Mouse (Mus musculus) T-cell, adult 2 months (primary cell): ENCODE measurements around the gene St6gal1.
A peak's percentile ranks its signal among the peaks of the same experiment; 100 is the strongest.

Experiments used
- DNase-seq: peaks from one replicate; pipeline ENCODE4 v3.0.0; 2022; ENCODE audit warnings: low spot score

St6gal1 gene

DNA sequence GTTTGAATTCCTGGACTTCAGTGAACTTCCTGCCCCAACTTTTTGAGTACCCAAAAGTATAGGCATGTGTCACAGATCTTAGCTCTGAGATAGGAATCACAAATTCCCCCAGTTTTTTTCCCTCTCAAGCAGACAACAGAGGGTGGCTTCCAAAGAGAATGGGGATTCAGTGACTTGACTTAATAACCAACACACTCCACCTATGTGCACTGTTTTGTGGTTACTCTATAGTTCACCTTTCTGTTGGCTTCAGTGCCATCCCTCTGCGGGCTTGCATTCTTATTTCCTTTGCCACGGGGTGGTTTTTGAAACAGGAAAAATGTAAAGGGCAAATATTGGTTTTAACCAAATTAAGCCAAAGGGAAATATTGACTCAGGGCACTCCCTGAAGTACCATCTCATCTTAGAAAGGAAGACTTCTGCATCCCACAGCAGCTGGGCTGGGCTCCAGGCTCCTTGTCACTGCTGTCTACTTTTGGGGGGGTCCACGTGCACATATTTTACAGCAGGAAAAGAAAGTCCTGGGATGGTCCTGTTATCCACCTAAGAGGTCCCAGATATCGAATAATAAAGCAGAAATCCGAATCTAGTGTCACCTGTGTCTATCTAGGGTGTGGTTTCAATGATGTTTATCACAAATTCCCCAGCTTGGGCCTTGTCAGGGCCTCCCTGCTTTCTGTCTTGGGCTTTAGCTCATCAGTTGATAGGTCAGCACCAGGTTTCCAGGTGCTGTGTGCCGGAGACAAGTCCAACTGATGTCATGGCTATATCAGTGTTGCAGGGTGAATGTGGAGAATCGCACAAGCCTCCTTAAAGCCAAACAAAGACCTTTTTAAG, 75.6 kb downstream of the St6gal1 start:
- no peak for DNase-seq

DNA sequence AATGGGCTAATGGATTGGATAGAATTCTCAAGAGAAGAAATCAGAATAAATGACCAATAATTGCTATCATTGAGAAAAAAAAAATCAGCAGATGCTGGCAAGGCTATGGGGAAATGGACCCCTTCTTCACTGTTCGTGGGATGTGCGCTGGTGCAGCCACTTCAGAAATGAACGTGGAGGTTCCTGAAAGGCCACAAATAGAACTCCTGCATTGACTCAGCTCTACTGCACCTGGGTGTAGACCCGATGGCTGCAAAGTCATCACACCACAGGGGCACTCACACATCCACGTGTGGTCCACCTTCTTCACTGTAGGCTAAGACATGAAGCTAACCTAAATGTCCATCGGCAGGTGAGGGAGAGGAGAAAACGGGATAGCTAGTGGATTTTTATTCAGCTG, 77.2 kb downstream of the St6gal1 start:
- no peak for DNase-seq

DNA sequence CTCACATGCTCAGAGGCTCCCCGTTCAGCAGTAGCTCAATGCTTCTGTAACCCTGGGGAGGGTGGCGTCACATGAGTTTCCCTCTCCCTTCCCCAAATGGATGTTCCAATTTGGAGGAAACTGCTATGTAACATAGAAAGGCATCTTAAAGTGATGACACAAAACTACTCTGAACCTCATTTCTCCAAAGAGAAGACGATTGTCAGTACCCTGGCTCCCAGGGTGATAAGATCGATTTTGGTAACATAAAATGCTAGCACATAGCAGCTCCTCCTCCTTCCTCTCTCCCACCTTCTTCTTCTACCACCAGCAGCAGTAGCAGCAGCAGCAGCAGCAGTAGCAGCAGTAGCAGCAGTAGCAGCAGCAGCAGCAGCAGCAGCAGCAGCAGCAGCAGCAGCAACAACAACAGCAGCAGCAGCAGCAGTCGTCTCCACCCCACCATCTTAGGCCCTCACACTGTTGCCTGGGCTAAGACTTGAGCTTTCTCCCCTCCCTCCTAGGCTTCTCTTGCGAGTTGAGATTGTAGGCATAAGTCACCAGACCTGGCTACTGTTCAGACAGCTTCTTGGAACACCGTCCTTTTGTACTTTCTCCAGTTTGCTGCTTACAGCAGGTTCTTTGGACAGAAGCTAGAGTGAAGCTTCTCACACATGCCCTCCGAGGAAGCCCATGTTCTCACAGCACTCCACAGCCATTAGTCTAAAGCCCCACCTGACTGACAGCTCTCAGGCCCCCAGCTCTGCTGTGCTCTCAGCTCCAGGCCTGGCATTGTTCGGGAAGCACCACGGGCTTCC, 81.5 kb downstream of the St6gal1 start:
- no peak for DNase-seq

DNA sequence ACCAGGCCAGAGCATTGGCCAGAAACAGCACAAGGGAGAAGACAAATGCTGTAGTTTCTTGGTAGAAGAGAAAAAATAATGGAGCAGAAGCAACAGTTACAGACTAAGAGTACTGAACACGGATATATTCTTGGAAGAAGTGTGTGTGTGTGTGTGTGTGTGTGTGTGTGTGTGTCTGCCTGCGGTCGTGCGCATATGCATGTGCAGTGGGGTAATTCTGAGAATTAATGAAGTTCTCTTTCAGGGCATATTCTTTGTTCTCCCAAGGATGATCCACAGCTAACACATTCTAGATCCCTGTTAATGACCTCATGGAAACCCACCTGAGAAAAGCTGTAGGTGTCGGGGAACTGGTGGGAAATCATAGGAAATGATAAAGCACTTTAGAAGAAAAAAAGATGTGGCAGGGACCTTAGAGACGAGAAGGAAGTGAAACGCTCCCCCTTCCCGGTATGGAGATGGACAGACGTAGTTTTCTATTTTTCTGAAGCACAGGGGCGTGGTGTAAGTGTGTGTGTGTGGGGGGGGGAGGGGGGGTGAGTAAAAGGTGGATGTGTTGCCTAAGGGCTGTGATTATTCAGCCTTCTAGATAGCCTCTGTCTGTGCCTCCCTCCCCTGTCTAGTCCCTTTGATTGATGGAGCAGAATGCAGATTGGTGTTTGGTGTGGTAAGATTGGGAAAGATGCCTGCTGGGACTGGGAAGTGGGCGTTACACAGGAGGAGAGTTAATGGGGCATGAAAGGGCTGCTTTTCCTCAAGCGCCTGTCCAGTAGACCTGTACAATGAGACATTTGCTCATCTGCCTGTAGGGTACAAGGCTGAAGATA, 82.8 kb downstream of the St6gal1 start:
- DNase-seq = no peak

DNA sequence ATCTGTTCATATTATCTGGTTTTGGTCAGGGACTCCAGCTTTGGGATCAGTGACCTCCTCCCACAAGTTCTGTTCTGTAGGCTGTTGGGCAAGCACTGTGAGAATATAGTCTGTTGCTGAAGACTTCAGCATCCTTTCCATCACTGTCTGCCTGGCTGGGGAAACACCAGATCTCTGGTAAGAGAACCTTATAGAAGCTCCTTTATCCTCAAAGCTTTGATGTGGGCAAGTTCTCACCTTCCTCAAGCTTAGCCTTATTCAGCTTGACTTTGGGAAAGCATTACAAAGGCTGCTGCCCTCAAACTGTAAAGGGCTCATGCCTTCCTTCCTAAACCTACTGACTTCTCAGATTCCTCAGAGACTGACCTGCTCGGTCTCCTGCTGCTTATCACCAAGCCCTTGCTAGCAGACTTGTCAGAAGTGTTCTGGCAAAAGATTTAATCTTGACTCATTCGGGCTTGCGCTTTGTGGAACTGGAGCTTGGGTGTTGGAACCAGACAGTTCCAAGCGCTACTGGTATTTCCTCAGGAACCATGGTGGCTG, 83.5 kb downstream of the St6gal1 start:
- peak; percentile 52 for DNase-seq

DNA sequence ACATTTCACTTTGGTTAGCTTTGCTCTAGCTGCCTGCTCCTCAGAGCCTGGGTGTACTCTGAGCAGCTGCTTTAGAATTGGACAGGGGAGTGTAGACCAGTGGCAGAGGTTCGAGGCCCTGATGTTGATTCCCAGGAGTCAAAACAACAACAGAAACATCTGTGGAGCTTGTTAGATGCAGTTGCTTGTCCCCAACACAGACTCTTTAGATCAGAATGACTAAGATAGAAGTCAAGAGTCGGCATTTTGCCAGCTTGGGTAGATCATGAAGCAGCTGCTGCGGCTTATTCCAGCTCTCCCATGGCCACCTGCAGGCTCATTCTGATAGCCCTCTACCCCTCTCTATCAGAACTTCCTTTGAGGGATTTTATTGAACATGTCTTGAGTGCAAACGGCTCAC, 84.5 kb downstream of the St6gal1 start:
- no peak for DNase-seq

DNA sequence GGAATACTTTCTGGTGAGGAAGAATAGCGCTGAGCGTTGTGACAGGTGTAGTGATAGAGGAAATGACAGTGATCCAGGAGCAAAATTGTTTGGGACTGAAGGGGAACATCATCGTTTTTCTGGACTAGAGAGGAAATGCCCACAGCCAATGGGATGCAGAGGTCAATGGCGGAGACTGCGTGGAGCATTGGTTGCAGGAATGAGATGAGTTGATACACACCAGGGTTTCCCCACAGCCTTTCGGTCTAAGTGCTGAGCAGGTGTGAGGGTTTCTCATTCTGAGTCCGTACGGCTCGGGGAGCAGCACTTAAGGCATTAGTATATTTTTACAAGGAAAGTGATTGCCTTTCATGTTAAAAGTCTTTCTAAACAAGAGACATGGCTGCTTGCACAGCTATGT, 88.1 kb downstream of the St6gal1 start:
- no peak for DNase-seq

DNA sequence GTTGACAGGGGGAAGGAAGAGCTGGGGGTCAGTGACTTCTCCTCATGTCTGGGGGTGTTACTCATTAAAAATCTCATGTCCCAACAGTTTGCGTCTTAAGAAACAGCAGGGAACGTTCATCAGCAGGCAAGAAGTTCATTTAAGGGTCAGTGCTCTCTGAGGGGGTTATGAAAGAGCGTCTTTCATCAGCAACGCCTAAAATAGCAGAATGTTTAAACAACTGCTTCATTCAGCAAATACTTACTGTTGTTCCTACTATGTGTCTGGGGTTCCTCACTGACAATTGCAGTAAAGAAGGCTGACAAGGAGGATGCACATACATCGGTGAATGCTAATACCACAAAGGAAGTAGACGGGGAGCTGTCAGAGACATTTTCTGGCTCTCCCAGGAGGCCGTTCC, 90.2 kb downstream of the St6gal1 start:
- DNase-seq = no peak

DNA sequence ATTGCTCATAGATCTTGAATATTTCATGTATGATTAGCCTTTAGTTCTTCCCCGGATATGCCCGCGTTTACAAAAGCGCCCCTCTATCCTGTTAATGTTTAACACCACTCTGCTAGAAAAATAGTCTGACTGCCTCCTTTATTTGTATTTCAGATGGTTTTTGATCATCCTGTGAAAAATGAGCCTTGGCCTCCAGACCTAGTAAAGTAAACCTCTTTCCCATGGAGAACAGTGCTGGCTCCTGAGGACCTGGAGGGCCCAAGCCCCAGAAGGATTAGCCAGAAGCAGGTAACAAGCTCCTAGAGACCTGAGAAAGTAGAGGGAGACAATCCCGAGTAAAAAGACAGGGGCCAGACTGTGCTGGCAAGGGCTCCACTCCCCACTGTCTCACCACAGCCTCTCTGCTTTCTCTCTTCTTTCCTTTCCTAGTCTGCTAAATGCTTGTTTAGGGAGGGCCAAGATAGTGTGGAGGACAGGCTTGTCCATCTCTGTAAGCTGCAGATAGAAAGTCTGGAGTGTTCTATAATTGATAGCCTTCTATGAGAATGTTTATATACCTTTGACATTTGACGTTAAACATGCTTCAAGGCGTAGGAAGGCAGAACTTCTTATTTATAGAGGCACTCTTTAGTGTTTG, 93.0 kb downstream of the St6gal1 start:
- DNase-seq = no peak

DNA sequence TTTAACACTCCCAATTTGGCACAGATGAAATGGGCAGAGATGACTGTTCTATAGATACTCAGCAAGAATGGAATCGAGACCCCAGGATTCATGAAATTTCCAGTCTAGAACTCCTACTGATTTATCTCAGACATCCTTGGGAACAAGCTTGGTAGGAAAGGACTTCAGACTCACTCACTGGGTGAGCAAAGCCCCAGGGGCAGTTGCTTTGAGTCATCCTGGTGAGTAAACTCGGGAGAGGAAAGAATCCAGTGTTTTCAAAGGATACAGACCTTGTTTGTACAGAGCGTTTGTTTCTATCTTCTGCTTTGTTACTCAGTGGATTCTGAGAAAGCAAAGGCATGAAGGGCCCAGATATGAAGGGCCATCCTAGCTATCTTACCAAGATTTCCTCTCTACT, 95.5 kb downstream of the St6gal1 start:
- no peak for DNase-seq

DNA sequence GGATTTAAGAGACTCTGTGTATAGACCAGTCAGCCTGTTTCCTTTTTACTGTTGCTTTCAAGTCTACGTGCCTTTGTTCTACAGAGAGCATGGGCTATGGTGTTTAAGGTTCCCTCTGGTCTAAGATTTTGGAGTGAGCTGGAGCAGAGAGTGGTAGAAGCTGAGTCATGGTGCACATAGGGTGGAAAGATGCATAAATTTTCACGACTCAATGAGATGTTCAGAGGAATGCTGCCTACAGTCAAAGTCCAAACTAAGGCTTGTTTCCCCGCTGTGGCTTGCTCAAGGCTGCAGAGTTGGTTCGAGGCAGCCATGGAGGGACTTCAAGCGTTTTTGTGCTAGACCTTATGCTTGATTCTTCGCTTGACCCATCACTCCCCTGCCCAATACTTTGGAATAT, 96.0 kb downstream of the St6gal1 start:
- DNase-seq = no peak

DNA sequence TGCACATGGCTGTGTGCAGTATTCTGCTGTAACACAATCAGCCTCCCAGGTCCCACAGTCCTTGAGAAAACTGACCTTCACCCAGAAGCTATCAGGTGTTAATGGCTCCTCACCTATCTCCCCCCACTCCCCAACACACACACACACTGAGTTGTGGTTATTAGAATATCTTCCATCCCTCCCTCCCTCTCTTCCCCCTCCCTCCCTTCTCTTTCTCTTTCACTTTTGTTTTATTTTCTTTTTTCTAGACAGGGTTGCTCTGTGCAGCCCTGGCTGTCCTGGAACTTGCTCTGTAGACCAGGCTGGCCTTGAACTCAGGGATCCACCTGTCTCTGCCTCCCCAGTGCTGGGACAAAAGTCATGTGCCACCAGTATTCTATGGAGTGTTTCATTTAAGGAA, 97.9 kb downstream of the St6gal1 start:
- DNase-seq = no peak

DNA sequence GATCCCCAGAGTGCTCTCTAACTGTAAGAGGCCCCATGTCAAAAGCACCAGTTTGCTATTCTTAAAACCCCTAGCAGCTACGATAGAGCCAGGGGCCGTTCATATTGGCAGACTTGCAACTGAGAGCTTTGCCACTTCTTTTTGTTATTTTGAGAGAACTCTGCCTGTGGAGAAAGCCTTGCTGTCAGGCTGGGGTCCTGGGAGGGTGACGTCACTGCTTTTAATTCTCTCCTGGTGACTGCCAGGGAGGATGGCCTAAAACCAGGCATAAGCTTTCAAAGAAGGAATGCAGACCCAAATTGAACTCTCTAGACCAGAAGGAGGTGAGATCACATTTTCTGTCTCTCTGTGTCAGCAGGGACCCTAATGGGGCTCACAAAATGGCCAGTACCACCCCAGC, 99.4 kb downstream of the St6gal1 start:
- no peak for DNase-seq

DNA sequence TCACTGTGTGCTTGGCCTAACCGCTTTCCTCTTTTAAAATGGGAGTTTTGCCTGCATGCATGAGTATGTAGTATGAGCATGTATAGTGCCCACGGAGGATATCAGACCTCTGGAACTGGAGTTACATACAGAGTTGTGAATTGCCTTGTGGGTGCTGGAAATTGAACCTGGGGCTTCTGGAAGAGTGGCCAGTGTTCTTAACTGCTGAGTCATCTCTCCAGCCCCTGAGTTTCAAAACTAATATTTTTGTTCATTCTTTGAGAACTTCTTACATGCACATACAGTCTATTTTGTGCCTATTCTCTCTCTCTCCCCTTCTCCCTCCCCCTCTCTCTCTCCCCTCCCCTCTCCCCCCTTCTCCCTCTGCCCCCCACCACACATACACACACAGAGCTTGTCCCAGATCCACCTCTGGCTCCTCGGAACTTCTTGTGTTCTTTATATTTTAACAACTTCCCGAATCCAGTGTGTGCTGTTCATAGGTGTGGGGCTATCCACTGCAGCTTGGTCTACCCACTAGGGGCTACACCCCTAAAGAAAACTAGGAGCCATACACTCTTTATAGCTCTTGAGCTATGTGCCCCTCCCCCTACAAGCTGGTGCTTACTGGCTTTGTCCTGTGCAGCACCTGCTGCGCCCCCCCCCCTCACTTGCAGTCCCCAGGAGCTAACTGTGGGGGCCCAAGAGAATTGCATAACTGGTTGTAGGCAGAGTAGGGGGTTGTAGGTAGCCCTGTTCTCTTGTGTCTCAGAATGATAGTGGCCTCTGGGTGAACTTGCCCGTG, 100.5 kb downstream of the St6gal1 start:
- DNase-seq = no peak

DNA sequence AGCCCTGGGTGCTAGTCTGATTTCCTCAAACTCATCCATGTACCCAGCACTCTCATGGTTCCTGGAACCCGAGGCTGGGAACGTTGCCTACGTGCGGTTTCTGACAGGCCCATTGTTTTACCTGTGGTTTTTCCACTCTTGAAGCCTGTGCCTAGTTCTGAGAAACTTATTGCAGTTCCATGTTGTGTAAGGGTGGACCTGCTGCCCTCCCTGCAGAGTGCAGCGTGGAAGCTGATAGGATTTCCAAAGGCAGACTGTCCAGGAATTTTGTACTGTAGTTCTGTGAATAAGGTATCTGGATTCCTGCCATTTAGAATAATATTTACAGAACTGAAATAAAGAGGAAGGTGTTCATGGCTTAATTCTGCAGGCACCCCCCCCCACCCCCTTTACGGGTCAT, 102.1 kb downstream of the St6gal1 start:
- DNase-seq = no peak

DNA sequence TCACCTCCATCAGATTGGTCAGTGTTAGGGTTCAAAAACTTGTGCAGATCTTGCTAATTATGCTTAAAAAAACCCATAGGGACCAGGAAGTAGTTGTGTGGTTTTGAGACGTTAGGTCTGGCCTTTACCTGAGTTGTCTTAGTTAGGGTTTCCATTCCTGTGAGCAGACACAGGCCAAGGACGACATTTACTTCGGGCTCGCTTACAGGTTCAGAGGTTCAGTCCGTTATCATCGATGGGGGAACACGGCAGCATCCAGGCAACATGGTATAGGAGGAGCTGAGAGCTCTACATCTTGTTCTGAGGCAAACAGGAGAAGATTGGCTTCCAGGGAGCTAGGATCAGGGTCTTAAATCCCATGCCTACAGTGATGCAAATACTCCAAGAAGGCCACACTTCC, 102.7 kb downstream of the St6gal1 start:
- no peak for DNase-seq

DNA sequence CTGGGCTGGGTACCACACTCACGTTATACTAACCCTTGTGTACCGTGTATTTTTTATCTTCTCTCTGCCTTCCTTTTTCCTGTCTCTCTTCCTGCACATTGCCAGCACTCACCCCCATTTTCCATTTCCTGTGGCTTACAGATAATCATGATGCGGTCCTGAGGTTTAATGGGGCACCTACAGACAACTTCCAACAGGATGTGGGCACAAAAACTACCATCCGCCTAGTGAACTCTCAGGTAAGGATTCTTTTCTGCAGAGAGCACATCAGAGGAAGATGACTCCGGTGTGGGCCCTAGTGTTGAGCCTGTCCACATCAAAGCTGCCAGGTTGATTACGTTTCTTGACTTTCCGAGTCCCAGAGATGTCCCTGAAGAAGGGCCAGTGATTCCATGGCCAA, 103.7 kb downstream of the St6gal1 start:
- DNase-seq = peak; percentile 62

DNA sequence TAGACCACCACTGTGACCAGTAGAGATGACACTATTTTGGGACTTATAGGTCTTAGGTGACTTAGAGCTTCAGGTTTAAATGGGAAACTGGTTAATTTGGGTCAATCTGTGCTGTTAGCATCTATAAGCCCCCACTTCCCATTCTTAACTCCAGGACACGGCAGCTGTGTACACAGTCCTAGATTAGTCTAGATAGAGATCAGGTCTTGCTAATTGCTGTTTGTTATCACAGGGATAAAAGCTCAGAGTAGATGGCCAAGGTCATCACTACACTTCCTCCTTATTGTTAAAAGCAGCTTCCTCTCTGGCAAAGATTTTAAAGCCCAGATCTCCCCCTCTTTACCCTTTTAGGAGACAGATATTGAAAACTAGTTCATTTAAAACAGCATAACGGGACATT, 107.6 kb downstream of the St6gal1 start:
- no peak for DNase-seq

DNA sequence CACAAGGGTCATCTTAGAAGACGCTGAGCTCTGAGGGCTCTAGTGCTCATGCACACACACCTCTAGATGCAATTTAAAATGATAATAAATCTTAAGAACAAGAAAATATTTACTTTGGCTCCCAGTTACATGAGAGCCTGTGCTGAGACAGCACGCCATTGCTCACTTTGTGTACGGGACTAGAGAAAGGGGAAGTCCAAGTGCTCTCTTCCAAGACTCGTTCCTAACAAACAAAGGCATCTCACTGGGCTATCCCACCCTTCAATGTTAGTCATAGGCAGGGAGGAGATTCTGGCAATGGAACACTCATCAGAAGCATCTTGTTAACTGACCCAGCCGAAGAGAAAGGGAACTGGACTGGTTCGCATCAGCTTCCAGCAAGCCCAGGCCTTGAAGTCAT, 108.1 kb downstream of the St6gal1 start:
- DNase-seq = no peak

DNA sequence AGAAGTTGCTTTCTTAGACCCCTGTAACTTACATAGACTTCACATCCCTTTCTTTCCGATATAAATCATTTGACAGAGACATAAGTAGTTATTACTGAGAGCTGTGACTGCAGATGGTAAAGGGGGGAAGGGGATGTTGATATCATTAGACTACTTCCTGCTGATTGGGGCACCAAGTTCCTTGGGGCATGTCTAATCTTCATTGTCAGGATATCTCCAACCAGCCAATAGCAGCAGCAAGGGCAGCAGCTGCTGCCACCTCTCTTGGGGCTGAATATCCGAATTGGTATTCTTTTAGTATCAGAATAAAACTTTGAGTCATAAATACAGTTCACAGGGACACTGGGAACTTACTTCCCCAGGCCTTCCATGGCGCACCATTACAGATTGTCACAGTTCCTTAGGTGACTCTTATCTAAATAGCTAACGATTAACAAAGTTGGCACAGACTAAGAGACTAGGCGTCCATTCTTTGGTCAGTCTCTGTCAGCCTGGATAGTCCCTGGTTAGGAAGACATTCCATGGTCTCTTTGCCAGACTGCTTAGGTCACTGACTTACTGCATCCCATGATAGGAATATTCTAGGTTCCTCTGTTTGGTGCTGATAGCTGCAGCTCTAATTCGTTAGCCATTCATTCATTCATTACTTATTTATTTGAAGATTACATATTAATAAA, 109.5 kb downstream of the St6gal1 start:
- no peak for DNase-seq
